Mouse (Mus musculus): ENCODE results near the gene Cdk19. TPM values are rescaled to one million over a fixed set of nuclear protein-coding genes. Genes with fewer than 3 reads are reported as not detected.

Cdk19 gene
- polyA plus RNA-seq, 1 experiment: 10.7 TPM

GRCm38 (mm10) chr10:40349631-40350177 is 10.3 kb downstream of the Cdk19 start:
- H3K36me3 ChIP-seq (ENCODE audit: control insufficient read depth, insufficient read depth, low read length): no peaks in the 10 kb centered on the region
- no peaks in the 10 kb centered on the region for H3K27me3 ChIP-seq (ENCODE audit: control insufficient read depth, insufficient read depth, low read length)
- peak; percentile 26 to 54 for DNase-seq (ENCODE audit: low read depth in 1 of 2, low spot score in 2 of 2)
- TF ChIP-seq CTCF (IDR thresholded peaks at IDR 0.05; ENCODE audit: extremely low read depth, insufficient read depth, insufficient read length, insufficient replicate concordance) (no peak), POLR2A (IDR thresholded peaks at IDR 0.05; ENCODE audit: low read depth, low read length) (no peak)
- H3K4me1 ChIP-seq (ENCODE audit: control insufficient read depth, insufficient read depth, insufficient read length): peaks cover 6% of the 10 kb centered on the region
- H3K27ac ChIP-seq (ENCODE audit: insufficient read depth, low read length): peak overlapping the region; percentile 84
- H3K4me3 ChIP-seq (ENCODE audit: extremely low read depth, insufficient read depth, insufficient read length): peak overlapping the region; percentile 89
- under 1% methylated on average over 62 of the region's 62 CpGs for WGBS

- no peaks in the 10 kb centered on the region for H3K36me3 ChIP-seq (ENCODE audit: control insufficient read depth, insufficient read depth, low read length)
- WGBS: 51% methylated on average over 12 of the region's 12 CpGs
- H3K4me3 ChIP-seq (ENCODE audit: extremely low read depth, insufficient read depth, insufficient read length): peak overlapping the region; percentile 89
- H3K4me1 ChIP-seq (ENCODE audit: control insufficient read depth, insufficient read depth, insufficient read length): peaks cover 6% of the 10 kb centered on the region
- H3K27me3 ChIP-seq (ENCODE audit: control insufficient read depth, insufficient read depth, low read length): no peaks in the 10 kb centered on the region
- H3K27ac ChIP-seq (ENCODE audit: insufficient read depth, low read length): no peak overlapping the region
- DNase-seq (ENCODE audit: low read depth in 1 of 2, low spot score in 2 of 2): no peak
- TF ChIP-seq POLR2A (IDR thresholded peaks at IDR 0.05; ENCODE audit: low read depth, low read length) (no peak), CTCF (IDR thresholded peaks at IDR 0.05; ENCODE audit: extremely low read depth, insufficient read depth, insufficient read length, insufficient replicate concordance) (no peak)
These were observed 11.0 kb downstream of the Cdk19 start for GRCm38 (mm10) chr10:40350245-40350932.

DNA sequence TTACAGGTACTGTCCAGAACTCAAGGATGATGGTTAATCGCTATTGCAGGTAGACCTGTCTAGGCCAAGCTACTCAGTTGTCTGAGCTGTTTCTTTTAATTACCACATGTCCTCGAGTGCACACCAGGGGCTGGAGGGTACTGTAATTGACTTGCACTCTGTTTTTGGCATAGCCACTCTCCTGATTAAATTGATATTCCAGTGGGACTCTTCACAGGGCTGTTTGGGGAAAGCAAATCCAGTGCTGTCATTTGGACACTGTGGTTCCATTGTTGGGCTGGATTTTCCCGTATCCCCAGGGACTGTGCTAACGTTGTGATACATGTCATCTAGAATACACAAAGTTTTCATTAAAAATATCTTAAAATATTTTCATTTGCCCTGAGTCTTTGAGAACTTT is 11.8 kb downstream of the Cdk19 start:
- Histone ChIP-seq H3K4me3 (ENCODE audit: extremely low read depth, insufficient read depth, insufficient read length) (no peak overlapping the region), H3K27ac (ENCODE audit: insufficient read depth, low read length) (no peak overlapping the region), H3K36me3 (ENCODE audit: control insufficient read depth, insufficient read depth, low read length) (no peaks in the 10 kb centered on the region), H3K4me1 (ENCODE audit: control insufficient read depth, insufficient read depth, insufficient read length) (peaks cover 6% of the 10 kb centered on the region), H3K27me3 (ENCODE audit: control insufficient read depth, insufficient read depth, low read length) (no peaks in the 10 kb centered on the region)
- DNase-seq (ENCODE audit: low read depth in 1 of 2, low spot score in 2 of 2): no peak
- TF ChIP-seq POLR2A (IDR thresholded peaks at IDR 0.05; ENCODE audit: low read depth, low read length) (no peak), CTCF (IDR thresholded peaks at IDR 0.05; ENCODE audit: extremely low read depth, insufficient read depth, insufficient read length, insufficient replicate concordance) (no peak)
- WGBS: 64% methylated on average over 4 of the region's 4 CpGs

DNA sequence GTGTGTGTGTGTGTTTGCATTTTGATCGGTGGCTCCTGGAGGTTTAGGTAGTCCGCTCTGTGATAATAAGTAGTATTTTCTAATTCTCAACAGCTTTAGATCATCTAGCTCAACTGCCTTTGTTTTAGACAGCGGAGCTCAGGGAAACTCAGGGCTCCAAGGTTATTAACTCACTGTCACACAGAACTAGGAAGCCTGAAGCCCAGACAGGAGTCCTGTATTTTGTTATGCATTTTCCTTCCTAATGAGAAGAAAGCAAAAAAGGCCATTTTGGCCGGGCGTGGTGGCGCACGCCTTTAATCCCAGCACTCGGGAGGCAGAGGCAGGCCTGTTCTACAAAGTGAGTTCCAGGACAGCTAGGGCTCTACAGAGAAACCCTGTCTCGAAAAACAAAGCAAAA is 14.7 kb downstream of the Cdk19 start:
- Histone ChIP-seq H3K36me3 (ENCODE audit: control insufficient read depth, insufficient read depth, low read length) (no peaks in the 10 kb centered on the region), H3K4me3 (ENCODE audit: extremely low read depth, insufficient read depth, insufficient read length) (no peak overlapping the region), H3K4me1 (ENCODE audit: control insufficient read depth, insufficient read depth, insufficient read length) (peaks cover 3% of the 10 kb centered on the region), H3K27ac (ENCODE audit: insufficient read depth, low read length) (no peak overlapping the region), H3K27me3 (ENCODE audit: control insufficient read depth, insufficient read depth, low read length) (no peaks in the 10 kb centered on the region)
- TF ChIP-seq POLR2A (IDR thresholded peaks at IDR 0.05; ENCODE audit: low read depth, low read length) (no peak), CTCF (IDR thresholded peaks at IDR 0.05; ENCODE audit: extremely low read depth, insufficient read depth, insufficient read length, insufficient replicate concordance) (no peak)
- no peak for DNase-seq (ENCODE audit: low read depth in 1 of 2, low spot score in 2 of 2)
- 82% methylated on average over 9 of the region's 9 CpGs for WGBS

- Histone ChIP-seq H3K4me1 (ENCODE audit: control insufficient read depth, insufficient read depth, insufficient read length) (peaks cover 3% of the 10 kb centered on the region), H3K36me3 (ENCODE audit: control insufficient read depth, insufficient read depth, low read length) (no peaks in the 10 kb centered on the region), H3K4me3 (ENCODE audit: extremely low read depth, insufficient read depth, insufficient read length) (no peak overlapping the region), H3K27ac (ENCODE audit: insufficient read depth, low read length) (no peak overlapping the region), H3K27me3 (ENCODE audit: control insufficient read depth, insufficient read depth, low read length) (no peaks in the 10 kb centered on the region)
- DNase-seq (ENCODE audit: low read depth in 1 of 2, low spot score in 2 of 2): no peak
- TF ChIP-seq POLR2A (IDR thresholded peaks at IDR 0.05; ENCODE audit: low read depth, low read length) (no peak), CTCF (IDR thresholded peaks at IDR 0.05; ENCODE audit: extremely low read depth, insufficient read depth, insufficient read length, insufficient replicate concordance) (no peak)
- 74% methylated on average over 1 of the region's 1 CpGs for WGBS
These were observed 15.2 kb downstream of the Cdk19 start for GRCm38 (mm10) chr10:40354556-40354955.

GRCm38 (mm10) chr10:40358166-40358565 is 18.8 kb downstream of the Cdk19 start:
- Histone ChIP-seq H3K4me1 (ENCODE audit: control insufficient read depth, insufficient read depth, insufficient read length) (no peaks in the 10 kb centered on the region), H3K4me3 (ENCODE audit: extremely low read depth, insufficient read depth, insufficient read length) (no peak overlapping the region), H3K36me3 (ENCODE audit: control insufficient read depth, insufficient read depth, low read length) (no peaks in the 10 kb centered on the region), H3K27me3 (ENCODE audit: control insufficient read depth, insufficient read depth, low read length) (no peaks in the 10 kb centered on the region), H3K27ac (ENCODE audit: insufficient read depth, low read length) (no peak overlapping the region)
- DNase-seq (ENCODE audit: low read depth in 1 of 2, low spot score in 2 of 2): no peak
- WGBS: 68% methylated on average over 2 of the region's 2 CpGs
- TF ChIP-seq POLR2A (IDR thresholded peaks at IDR 0.05; ENCODE audit: low read depth, low read length) (no peak), CTCF (IDR thresholded peaks at IDR 0.05; ENCODE audit: extremely low read depth, insufficient read depth, insufficient read length, insufficient replicate concordance) (no peak)

- no peaks in the 10 kb centered on the region for H3K27me3 ChIP-seq (ENCODE audit: control insufficient read depth, insufficient read depth, low read length)
These were observed 19.8 kb downstream of the Cdk19 start for GRCm38 (mm10) chr10:40359131-40359530.

More at GRCm38 (mm10) chr10:40359131-40359530, 19.8 kb downstream of the Cdk19 start:
- Histone ChIP-seq H3K36me3 (ENCODE audit: control insufficient read depth, insufficient read depth, low read length) (no peaks in the 10 kb centered on the region), H3K4me3 (ENCODE audit: extremely low read depth, insufficient read depth, insufficient read length) (no peak overlapping the region), H3K27ac (ENCODE audit: insufficient read depth, low read length) (no peak overlapping the region), H3K4me1 (ENCODE audit: control insufficient read depth, insufficient read depth, insufficient read length) (no peaks in the 10 kb centered on the region)
- DNase-seq (ENCODE audit: low read depth in 1 of 2, low spot score in 2 of 2): no peak
- no peak for TF ChIP-seq CTCF (IDR thresholded peaks at IDR 0.05; ENCODE audit: extremely low read depth, insufficient read depth, insufficient read length, insufficient replicate concordance)
- no peak for TF ChIP-seq POLR2A (IDR thresholded peaks at IDR 0.05; ENCODE audit: low read depth, low read length)
- 89% methylated on average over 2 of the region's 2 CpGs for WGBS

Data from spleen, adult 2 months (tissue).